Mouse (Mus musculus): ENCODE measurements at regions not wholly inside any gene's neighbourhood (a gene's known extent, or its start where the extent isn't known, plus 50 kb on each side); places are given as distances from the start of the nearest gene placed in this dataset.

DNA sequence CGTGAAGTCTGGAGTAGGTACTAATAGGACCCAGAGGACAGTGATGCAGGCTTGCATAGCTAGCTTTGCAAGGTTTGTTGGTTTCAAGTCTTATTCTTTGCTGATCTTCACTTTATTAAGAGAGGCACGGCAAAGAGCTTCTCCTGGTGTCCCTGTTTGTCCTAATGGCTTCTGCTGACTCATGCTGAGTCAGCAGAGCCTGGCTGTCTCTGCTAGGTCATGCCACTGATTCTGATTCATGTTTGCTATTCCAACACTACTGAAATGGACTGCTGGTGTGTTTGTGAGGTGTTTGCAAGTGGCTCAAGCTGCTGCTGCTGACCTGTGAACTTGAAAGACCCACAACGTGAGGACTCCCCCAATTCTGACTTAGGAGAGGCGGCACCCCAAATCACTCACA lies 58.1 kb upstream of the Ppm1b start:
- TF ChIP-seq POLR2A (IDR thresholded peaks at IDR 0.05; ENCODE audit: insufficient read depth, low read length) (no peak), CTCF (IDR thresholded peaks at IDR 0.05; ENCODE audit: low read depth, low read length) (no peak)
